Mouse (Mus musculus): ENCODE results near the gene Gm20431. TPM values are rescaled to one million over a fixed set of nuclear protein-coding genes. Genes with fewer than 3 reads are reported as not detected.
"Not testable (repeated sequence)": the region's sequence is repeated elsewhere in the genome, so short reads cannot be mapped to it uniquely, and the experiment has no call there.

Gene Gm20431
- polyA plus RNA-seq, 1 experiment from 2014 or later = 8.2 TPM

GRCm38 (mm10) chr2:167617034-167617433 is 44.3 kb downstream of the Gm20431 start:
- H3K4me2 ChIP-seq (ENCODE audit: low read length) = no peak overlapping the region
- no peaks in the 10 kb centered on the region for H3K9me3 ChIP-seq (ENCODE audit: control insufficient read depth, low read length)
- H3K9ac ChIP-seq (replicated peaks; ENCODE audit: low read depth, low read length) = no peak overlapping the region
- no peaks in the 10 kb centered on the region for H3K4me1 ChIP-seq (replicated peaks; ENCODE audit: control insufficient read depth, insufficient read depth, low read length)
- no peak for ATAC-seq
- no peak overlapping the region for H3K4me3 ChIP-seq (replicated peaks; ENCODE audit: low read length)
- H3K27ac ChIP-seq (ENCODE audit: low read length) = no peak overlapping the region
- H3K36me3 ChIP-seq (ENCODE audit: control insufficient read depth, insufficient read depth) = peaks cover 26% of the 10 kb centered on the region
- H3K27me3 ChIP-seq (replicated peaks; ENCODE audit: control insufficient read depth, insufficient read depth, low read length) = no peaks in the 10 kb centered on the region
- 88% methylated on average over 3 of the region's 3 CpGs for WGBS

DNA sequence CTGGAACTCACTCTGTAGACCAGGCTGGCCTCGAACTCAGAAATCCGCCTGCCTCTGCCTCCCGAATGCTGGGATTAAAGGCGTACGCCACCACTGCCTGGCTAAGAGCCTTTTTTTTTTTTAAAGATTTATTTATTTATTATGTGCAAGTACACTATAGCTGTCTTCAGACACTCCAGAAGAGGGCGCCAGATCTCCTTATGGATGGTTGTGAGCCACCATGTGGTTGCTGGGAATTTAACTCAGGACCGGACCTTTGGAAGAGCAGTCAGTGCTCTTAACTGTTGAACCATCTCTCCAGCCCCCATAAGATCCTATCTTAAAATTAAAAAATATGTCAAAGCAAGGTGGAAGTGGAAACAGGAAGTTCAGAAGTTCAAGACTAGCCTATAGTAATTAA is 48.0 kb downstream of the Gm20431 start:
- not testable (repeated sequence) for H3K27me3 ChIP-seq (replicated peaks; ENCODE audit: control insufficient read depth, insufficient read depth, low read length)
- 95% methylated on average over 6 of the region's 7 CpGs for WGBS

GRCm38 (mm10) chr2:167612122-167612521 is 49.2 kb downstream of the Gm20431 start:
- no peak overlapping the region for H3K27ac ChIP-seq (ENCODE audit: low read length)
- no peaks in the 10 kb centered on the region for H3K9me3 ChIP-seq (ENCODE audit: control insufficient read depth, low read length)
- 94% methylated on average over 14 of the region's 14 CpGs for WGBS
- no peaks in the 10 kb centered on the region for H3K4me1 ChIP-seq (replicated peaks; ENCODE audit: control insufficient read depth, insufficient read depth, low read length)
- no peak overlapping the region for H3K9ac ChIP-seq (replicated peaks; ENCODE audit: low read depth, low read length)
- no peaks in the 10 kb centered on the region for H3K27me3 ChIP-seq (replicated peaks; ENCODE audit: control insufficient read depth, insufficient read depth, low read length)
- no peak overlapping the region for H3K4me2 ChIP-seq (ENCODE audit: low read length)
- ATAC-seq = no peak
- no peak overlapping the region for H3K4me3 ChIP-seq (replicated peaks; ENCODE audit: low read length)
- H3K36me3 ChIP-seq (ENCODE audit: control insufficient read depth, insufficient read depth) = peaks cover 33% of the 10 kb centered on the region

More for the DNA sequence above, 48.0 kb downstream of the Gm20431 start:
- not testable (repeated sequence) for H3K4me3 ChIP-seq (replicated peaks; ENCODE audit: low read length); H3K4me1 ChIP-seq (replicated peaks; ENCODE audit: control insufficient read depth, insufficient read depth, low read length); H3K9ac ChIP-seq (replicated peaks; ENCODE audit: low read depth, low read length); H3K4me2 ChIP-seq (ENCODE audit: low read length); H3K9me3 ChIP-seq (ENCODE audit: control insufficient read depth, low read length); H3K27ac ChIP-seq (ENCODE audit: low read length); ATAC-seq
- peaks cover 33% of the 10 kb centered on the region for H3K36me3 ChIP-seq (ENCODE audit: control insufficient read depth, insufficient read depth)

DNA sequence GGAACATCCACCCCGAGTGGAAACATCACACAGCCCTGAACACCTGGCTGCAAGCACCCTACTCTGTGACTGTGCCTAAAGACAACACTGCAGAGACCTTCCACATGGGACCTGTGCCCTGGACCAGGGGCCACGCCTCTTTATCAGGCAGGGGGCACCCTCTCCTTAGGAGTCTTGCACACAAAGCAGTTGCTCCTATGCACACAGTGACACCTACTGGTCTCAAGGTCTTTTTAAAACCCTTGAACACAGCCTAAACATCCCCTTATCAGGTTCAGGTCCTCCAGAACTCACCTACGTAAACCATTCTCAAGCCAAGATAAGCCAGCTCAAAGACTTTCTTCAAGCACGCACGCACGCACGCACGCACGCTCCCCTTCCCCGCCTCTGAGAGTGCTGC is 50.0 kb downstream of the Gm20431 start:
- H3K4me1 ChIP-seq (replicated peaks; ENCODE audit: control insufficient read depth, insufficient read depth, low read length) = no peaks in the 10 kb centered on the region
- no peak overlapping the region for H3K4me2 ChIP-seq (ENCODE audit: low read length)
- WGBS = 94% methylated on average over 10 of the region's 10 CpGs
- no peaks in the 10 kb centered on the region for H3K27me3 ChIP-seq (replicated peaks; ENCODE audit: control insufficient read depth, insufficient read depth, low read length)
- no peak overlapping the region for H3K4me3 ChIP-seq (replicated peaks; ENCODE audit: low read length)
- no peak for ATAC-seq
- H3K27ac ChIP-seq (ENCODE audit: low read length) = no peak overlapping the region
- H3K9ac ChIP-seq (replicated peaks; ENCODE audit: low read depth, low read length) = no peak overlapping the region
- no peaks in the 10 kb centered on the region for H3K9me3 ChIP-seq (ENCODE audit: control insufficient read depth, low read length)
- peaks cover 26% of the 10 kb centered on the region for H3K36me3 ChIP-seq (ENCODE audit: control insufficient read depth, insufficient read depth)

DNA sequence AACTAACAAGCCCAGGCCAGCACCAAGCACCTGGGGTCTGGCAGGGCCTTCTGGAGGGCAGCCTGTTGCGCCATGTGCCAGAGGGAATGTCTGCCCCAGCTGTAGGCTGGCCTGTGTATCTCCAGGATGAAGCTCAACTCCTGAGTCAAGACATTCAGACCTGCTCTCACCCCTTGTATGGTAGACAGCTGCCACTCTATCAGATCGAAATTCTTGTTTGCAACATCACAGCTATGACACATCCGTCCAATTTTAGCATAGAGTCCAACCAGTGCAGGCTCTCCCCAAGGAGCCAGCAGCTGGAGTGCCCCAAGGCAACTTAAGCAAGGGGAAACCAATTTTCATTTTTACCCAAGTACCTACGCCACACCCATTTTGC is 54.6 kb downstream of the Gm20431 start:
- H3K4me2 ChIP-seq (ENCODE audit: low read length) = no peak overlapping the region
- no peak overlapping the region for H3K9ac ChIP-seq (replicated peaks; ENCODE audit: low read depth, low read length)
- 93% methylated on average over 4 of the region's 4 CpGs for WGBS
- no peaks in the 10 kb centered on the region for H3K27me3 ChIP-seq (replicated peaks; ENCODE audit: control insufficient read depth, insufficient read depth, low read length)
- H3K4me1 ChIP-seq (replicated peaks; ENCODE audit: control insufficient read depth, insufficient read depth, low read length) = peaks cover 2% of the 10 kb centered on the region; the same call in 1 of the 2 replicates
- peaks cover 7% of the 10 kb centered on the region; the same call in 1 of the 2 replicates for H3K36me3 ChIP-seq (ENCODE audit: control insufficient read depth, insufficient read depth)
- ATAC-seq = no peak
- no peak overlapping the region for H3K4me3 ChIP-seq (replicated peaks; ENCODE audit: low read length)
- H3K27ac ChIP-seq (ENCODE audit: low read length) = no peak overlapping the region
- no peaks in the 10 kb centered on the region for H3K9me3 ChIP-seq (ENCODE audit: control insufficient read depth, low read length)

GRCm38 (mm10) chr2:167605817-167606744 is 55.2 kb downstream of the Gm20431 start:
- Histone ChIP-seq H3K9me3 (ENCODE audit: control insufficient read depth, low read length) (no peaks in the 10 kb centered on the region), H3K4me1 (replicated peaks; ENCODE audit: control insufficient read depth, insufficient read depth, low read length) (peaks cover 2% of the 10 kb centered on the region; the same call in 1 of the 2 replicates), H3K36me3 (ENCODE audit: control insufficient read depth, insufficient read depth) (peaks cover 7% of the 10 kb centered on the region; the same call in 1 of the 2 replicates), H3K27ac (ENCODE audit: low read length) (no peak overlapping the region), H3K9ac (replicated peaks; ENCODE audit: low read depth, low read length) (no peak overlapping the region), H3K4me3 (replicated peaks; ENCODE audit: low read length) (no peak overlapping the region), H3K4me2 (ENCODE audit: low read length) (no peak overlapping the region), H3K27me3 (replicated peaks; ENCODE audit: control insufficient read depth, insufficient read depth, low read length) (no peaks in the 10 kb centered on the region)
- WGBS = 82% methylated on average over 17 of the region's 17 CpGs
- no peak for ATAC-seq

GRCm38 (mm10) chr2:167605178-167605794 is 56.0 kb downstream of the Gm20431 start:
- Histone ChIP-seq H3K9me3 (ENCODE audit: control insufficient read depth, low read length) (no peaks in the 10 kb centered on the region), H3K9ac (replicated peaks; ENCODE audit: low read depth, low read length) (no peak overlapping the region), H3K27me3 (replicated peaks; ENCODE audit: control insufficient read depth, insufficient read depth, low read length) (no peaks in the 10 kb centered on the region), H3K27ac (ENCODE audit: low read length) (no peak overlapping the region), H3K4me2 (ENCODE audit: low read length) (no peak overlapping the region), H3K4me3 (replicated peaks; ENCODE audit: low read length) (no peak overlapping the region), H3K36me3 (ENCODE audit: control insufficient read depth, insufficient read depth) (peaks cover 7% of the 10 kb centered on the region; the same call in 1 of the 2 replicates), H3K4me1 (replicated peaks; ENCODE audit: control insufficient read depth, insufficient read depth, low read length) (peaks cover 2% of the 10 kb centered on the region; the same call in 1 of the 2 replicates)
- WGBS = 26% methylated on average over 11 of the region's 11 CpGs
- peak; percentile 67 for ATAC-seq

DNA sequence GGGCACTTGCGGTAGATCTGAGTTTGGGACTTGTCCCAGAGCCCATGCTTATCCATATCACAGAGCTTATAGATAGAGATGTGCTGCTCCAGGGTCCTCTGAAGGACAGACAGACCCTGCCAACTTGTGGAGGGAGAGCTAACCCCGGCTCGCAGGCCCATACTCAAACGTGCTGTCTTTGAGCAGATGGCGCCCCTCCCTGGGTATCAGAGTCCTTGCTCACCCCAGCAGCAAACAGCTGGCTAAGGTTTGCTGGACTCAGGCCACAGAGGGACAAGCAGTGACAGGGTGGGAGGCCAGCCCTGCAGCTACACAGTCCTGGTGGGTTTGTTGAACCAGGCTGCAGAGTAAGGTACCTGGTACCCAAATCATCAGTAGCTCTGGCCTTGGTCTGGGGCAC is 58.3 kb downstream of the Gm20431 start:
- Histone ChIP-seq H3K27ac (ENCODE audit: low read length) (no peak overlapping the region), H3K4me2 (ENCODE audit: low read length) (no peak overlapping the region), H3K36me3 (ENCODE audit: control insufficient read depth, insufficient read depth) (no peaks in the 10 kb centered on the region), H3K27me3 (replicated peaks; ENCODE audit: control insufficient read depth, insufficient read depth, low read length) (no peaks in the 10 kb centered on the region), H3K4me1 (replicated peaks; ENCODE audit: control insufficient read depth, insufficient read depth, low read length) (peaks cover 2% of the 10 kb centered on the region; the same call in 1 of the 2 replicates), H3K4me3 (replicated peaks; ENCODE audit: low read length) (no peak overlapping the region), H3K9ac (replicated peaks; ENCODE audit: low read depth, low read length) (no peak overlapping the region), H3K9me3 (ENCODE audit: control insufficient read depth, low read length) (no peaks in the 10 kb centered on the region)
- ATAC-seq = no peak
- 55% methylated on average over 5 of the region's 5 CpGs for WGBS

GRCm38 (mm10) chr2:167602364-167602763 is 58.9 kb downstream of the Gm20431 start:
- ATAC-seq = no peak

More at GRCm38 (mm10) chr2:167602364-167602763, 58.9 kb downstream of the Gm20431 start:
- H3K9ac ChIP-seq (replicated peaks; ENCODE audit: low read depth, low read length) = no peak overlapping the region
- no peaks in the 10 kb centered on the region for H3K9me3 ChIP-seq (ENCODE audit: control insufficient read depth, low read length)
- H3K4me1 ChIP-seq (replicated peaks; ENCODE audit: control insufficient read depth, insufficient read depth, low read length) = peaks cover 5% of the 10 kb centered on the region
- WGBS = 78% methylated on average over 2 of the region's 2 CpGs
- H3K4me2 ChIP-seq (ENCODE audit: low read length) = no peak overlapping the region
- no peaks in the 10 kb centered on the region for H3K27me3 ChIP-seq (replicated peaks; ENCODE audit: control insufficient read depth, insufficient read depth, low read length)
- H3K27ac ChIP-seq (ENCODE audit: low read length) = no peak overlapping the region
- no peaks in the 10 kb centered on the region for H3K36me3 ChIP-seq (ENCODE audit: control insufficient read depth, insufficient read depth)
- no peak overlapping the region for H3K4me3 ChIP-seq (replicated peaks; ENCODE audit: low read length)
